Mouse (Mus musculus) G1E (cell line): ENCODE data around the gene Slc22a18. TPM values are rescaled to one million over a fixed set of nuclear protein-coding genes. Genes with fewer than 3 reads are reported as not detected.

Experiments
- ATAC-seq: 2 replicates; pipeline ENCODE4 v1.8.0; 2016; ENCODE audit warnings: mild to moderate bottlenecking; ENCODE audit not compliant: insufficient number of reproducible peaks, poor library complexity, low FRiP score, severe bottlenecking; ENCODE audit errors: extremely low read depth
- DNase-seq: peaks from one replicate; pipeline ENCODE4 v3.0.0; 2012; ENCODE audit warnings: low spot score
- H3K27me3 ChIP-seq: 2 replicates; pipeline ENCODE4 v1.6.1; 2012; ENCODE audit warnings: mild to moderate bottlenecking, low read length, inconsistent platforms; ENCODE audit not compliant: insufficient read depth
- H3K36me3 ChIP-seq: replicated peaks from 2 replicates; pipeline ENCODE3; 2012; ENCODE audit warnings: mild to moderate bottlenecking, inconsistent platforms
- H3K4me1 ChIP-seq: 2 replicates; pipeline ENCODE4 v1.6.1; 2012; ENCODE audit warnings: low read depth, low read length, inconsistent platforms, mixed read lengths; ENCODE audit not compliant: insufficient read depth
- H3K4me3 ChIP-seq: 2 replicates; pipeline ENCODE4 v1.5.1; 2012; ENCODE audit warnings: low read depth, mild to moderate bottlenecking, inconsistent platforms, low read length, moderate library complexity, mixed read lengths
- H3K9me3 ChIP-seq: replicated peaks from 2 replicates; pipeline ENCODE4 v1.6.1; 2012; ENCODE audit warnings: inconsistent platforms
- CTCF ChIP-seq: IDR thresholded peaks from 2 replicates; pipeline ENCODE4 v1.5.1; 2012; ENCODE audit warnings: low read depth, low read length, inconsistent platforms, mixed read lengths
- GATA1 ChIP-seq: IDR thresholded peaks from 2 replicates; pipeline ENCODE4 v1.6.1; 2012; ENCODE audit warnings: borderline replicate concordance, low read length, inconsistent platforms, mixed read lengths
- GATA2 ChIP-seq: IDR thresholded peaks from 2 replicates; pipeline ENCODE4 v1.6.1; 2012; ENCODE audit warnings: low read depth, low read length, inconsistent platforms, borderline replicate concordance
- POLR2AphosphoS5 ChIP-seq: IDR thresholded peaks from 2 replicates; pipeline ENCODE4 v1.6.1; 2012; ENCODE audit warnings: low read depth, low read length, inconsistent platforms; ENCODE audit not compliant: insufficient replicate concordance
- TAL1 ChIP-seq: conservative IDR thresholded peaks from 2 replicates; pipeline ENCODE4 v1.6.1; 2012; ENCODE audit warnings: low read depth, low read length, inconsistent platforms, mixed read lengths
- polyA plus RNA-seq: library from polyadenylated mRNA; stranded (reverse); fragments of >175 nt; gene quantifications from 2 replicates; pipeline ENCODE4 v1.2.3, GENCODE M21; 2012
- total RNA-seq, 2 experiments: library from RNA; stranded (forward) in 1 of 2; stranded (reverse) in 1 of 2; fragments of 200-1000 nt in 1 of 2; fragments of >200 nt in 1 of 2; fragmentation: Nextera tagmentation in 1 of 2; gene quantifications; 2 replicates each; pipeline ENCODE4 v1.2.3; 2014 to 2017

The Slc22a18 gene
- total and polyA plus RNA-seq, 3 experiments: 2.9 to 3.9 (median 3.4) TPM

DNA sequence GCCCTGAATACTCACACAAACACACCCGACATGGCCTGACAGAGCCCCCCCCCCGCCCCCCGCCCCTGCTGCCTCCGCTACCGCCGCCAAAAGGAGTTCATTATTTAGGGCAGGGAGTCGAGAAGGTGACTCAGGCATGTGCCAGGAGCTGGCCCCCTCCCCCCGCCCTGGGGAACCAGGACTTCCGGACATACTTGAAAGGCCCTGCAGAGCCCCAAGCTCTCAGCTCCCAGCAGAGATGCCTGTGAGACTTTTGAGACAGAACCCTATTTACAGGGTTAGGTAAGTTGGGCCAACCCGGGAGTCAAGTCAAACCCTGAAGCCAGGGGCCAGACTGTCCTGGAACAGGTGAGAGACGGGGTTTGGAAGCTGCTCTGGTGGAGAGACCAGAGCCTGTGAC, 11.6 kb upstream of the Slc22a18 start:
- ATAC-seq (no peak), DNase-seq (no peak)
- Histone ChIP-seq H3K4me1 (no peaks in the 10 kb centered on the region), H3K36me3 (no peaks in the 10 kb centered on the region), H3K4me3 (no peak overlapping the region), H3K9me3 (peaks cover 53% of the 10 kb centered on the region), H3K27me3 (peaks cover 13% of the 10 kb centered on the region; the same call in 1 of the 2 replicates)
- TF ChIP-seq GATA2 (no peak), POLR2AphosphoS5 (no peak), TAL1 (no peak), CTCF (no peak), GATA1 (no peak)

DNA sequence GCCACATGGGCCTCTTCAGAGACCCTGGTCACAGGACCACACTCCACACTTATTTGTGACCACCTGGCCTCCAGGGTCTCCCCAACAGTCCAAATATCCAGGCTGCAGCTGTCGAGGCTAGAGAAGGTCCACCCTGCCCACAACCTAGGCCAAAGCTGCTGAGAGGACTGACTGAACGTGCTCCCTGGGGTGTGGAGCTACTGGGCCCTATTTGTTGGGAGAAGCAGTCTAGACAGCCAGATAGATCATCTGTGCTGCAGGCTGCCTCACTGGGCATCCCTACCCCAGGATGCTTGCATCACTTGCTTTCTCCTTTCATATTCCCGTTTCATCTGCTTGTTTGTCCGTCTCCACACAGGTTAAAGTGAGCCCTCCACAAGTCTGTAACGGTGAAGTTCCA, 11.0 kb upstream of the Slc22a18 start:
- Histone ChIP-seq H3K36me3 (no peaks in the 10 kb centered on the region), H3K9me3 (peaks cover 53% of the 10 kb centered on the region), H3K4me3 (no peak overlapping the region), H3K27me3 (peaks cover 14% of the 10 kb centered on the region; the same call in 1 of the 2 replicates), H3K4me1 (no peaks in the 10 kb centered on the region)
- DNase-seq: no peak
- ATAC-seq: no peak
- TF ChIP-seq CTCF (no peak), GATA2 (no peak), GATA1 (no peak), TAL1 (no peak), POLR2AphosphoS5 (no peak)

DNA sequence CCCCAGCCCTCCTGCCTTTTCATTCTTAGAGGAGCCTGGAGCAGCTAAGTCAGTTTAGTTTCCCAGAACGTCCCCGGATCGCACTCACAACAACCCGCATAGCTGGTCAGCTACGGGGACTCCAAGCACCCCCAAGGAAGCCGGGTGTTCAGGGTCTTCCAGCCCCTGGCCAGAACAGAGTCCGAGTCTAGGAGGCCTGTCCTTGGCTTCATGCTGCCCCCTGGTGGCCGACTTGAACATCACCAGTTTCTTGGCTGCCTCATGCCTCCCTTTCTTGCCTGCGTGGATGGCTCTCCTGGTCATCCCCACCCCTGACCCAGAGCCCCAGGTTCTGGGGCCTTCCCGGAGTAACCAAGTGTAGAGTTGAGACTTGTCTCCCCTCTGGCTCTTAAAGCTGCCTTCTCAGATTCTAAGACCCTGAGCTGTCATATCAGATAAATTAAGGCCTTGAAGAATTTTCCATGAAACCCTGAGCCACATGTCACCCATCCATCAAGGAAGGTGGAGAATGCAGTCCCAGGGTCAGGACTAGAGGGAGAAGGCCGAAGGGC, 9.6 kb upstream of the Slc22a18 start:
- Histone ChIP-seq H3K4me1 (peaks cover 6% of the 10 kb centered on the region; the same call in 1 of the 2 replicates), H3K4me3 (no peak overlapping the region), H3K9me3 (peaks cover 50% of the 10 kb centered on the region), H3K27me3 (peaks cover 23% of the 10 kb centered on the region; the same call in 1 of the 2 replicates), H3K36me3 (no peaks in the 10 kb centered on the region)
- no peak for TF ChIP-seq GATA1
- no peak for TF ChIP-seq GATA2
- no peak for TF ChIP-seq TAL1
- TF ChIP-seq POLR2AphosphoS5: no peak
- no peak; the same call in 1 of the 2 replicates for TF ChIP-seq CTCF
- no peak for ATAC-seq
- DNase-seq: peak; percentile 35

DNA sequence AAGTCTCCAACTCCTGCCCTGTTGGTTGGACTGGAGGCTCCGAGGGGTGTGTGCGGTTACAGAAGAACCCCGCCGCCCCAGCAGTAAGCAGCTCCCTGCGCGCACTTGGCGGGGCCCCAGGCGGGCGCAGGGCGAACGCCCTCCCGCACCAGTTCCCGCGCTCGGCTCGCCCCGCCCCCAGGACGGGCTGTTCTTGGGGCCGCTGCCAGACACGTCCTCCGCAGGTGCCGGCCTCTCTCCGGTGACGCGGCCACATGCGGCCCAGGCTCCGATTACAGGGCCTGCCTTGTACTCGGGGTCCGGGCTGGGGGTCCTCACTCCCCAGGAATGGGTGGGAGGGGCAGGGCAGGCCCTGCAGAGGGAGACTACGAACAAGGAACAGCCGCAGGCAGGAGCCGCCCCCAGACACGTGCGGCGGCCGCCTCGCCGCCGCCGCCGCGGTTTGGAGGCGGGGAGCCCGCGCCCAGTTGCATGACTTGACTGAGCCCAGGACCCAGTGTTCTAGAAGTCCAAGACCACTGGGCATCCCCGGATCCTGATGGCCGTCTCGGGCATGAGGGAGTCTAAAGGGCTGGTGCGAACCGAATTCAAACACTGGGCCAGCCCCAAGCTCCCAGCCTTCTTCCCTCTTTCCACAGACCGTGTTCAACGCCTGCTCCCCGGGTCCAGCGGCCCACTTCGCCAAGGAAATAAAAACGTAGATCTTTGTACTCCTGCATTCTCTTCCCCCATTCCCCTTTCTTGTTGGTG, 8.6 kb upstream of the Slc22a18 start:
- peaks cover 39% of the 10 kb centered on the region for H3K9me3 ChIP-seq
- H3K4me3 ChIP-seq: no peak overlapping the region
- DNase-seq: no peak
- TF ChIP-seq GATA2 (no peak), CTCF (no peak), TAL1 (no peak), POLR2AphosphoS5 (no peak)
- H3K4me1 ChIP-seq: peaks cover 6% of the 10 kb centered on the region; the same call in 1 of the 2 replicates
- no peaks in the 10 kb centered on the region for H3K36me3 ChIP-seq
- no peak for ATAC-seq
- H3K27me3 ChIP-seq: peaks cover 31% of the 10 kb centered on the region; the same call in 1 of the 2 replicates

DNA sequence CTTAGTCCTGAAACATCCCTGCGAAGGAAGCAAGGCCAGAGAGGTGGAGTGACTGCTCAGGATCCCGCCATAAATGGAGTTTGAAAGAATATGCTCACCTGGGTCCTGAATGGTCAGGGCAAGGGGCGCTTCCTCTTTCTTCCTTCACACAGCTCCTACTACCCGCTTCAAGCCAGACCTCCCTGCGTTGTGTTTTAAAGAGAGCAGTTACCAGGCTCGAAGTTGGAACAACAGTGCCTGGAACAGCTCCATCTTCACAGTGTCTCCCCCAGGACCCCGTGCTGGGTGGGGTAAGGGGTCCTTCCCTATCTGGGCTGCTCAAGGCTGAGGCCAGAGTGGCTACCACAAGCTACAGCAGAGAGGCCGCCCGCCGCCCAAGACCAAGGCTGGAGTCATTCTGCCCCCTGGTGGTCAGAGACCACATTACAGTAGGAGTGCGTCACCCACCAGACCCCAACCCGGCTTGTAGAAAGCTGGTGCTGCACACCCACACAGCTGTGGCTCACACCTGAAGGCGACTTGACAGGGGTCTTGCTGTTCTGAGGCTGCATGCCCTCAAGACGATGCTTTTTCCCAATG, 7.3 kb upstream of the Slc22a18 start:
- H3K4me3 ChIP-seq: no peak overlapping the region
- ATAC-seq (no peak; the same call in 1 of the 2 replicates), DNase-seq (peak; percentile 34)
- TF ChIP-seq TAL1 (no peak), GATA1 (no peak), CTCF (peak; percentile 65)
- H3K9me3 ChIP-seq: peaks cover 27% of the 10 kb centered on the region
- peaks cover 38% of the 10 kb centered on the region; the same call in 1 of the 2 replicates for H3K27me3 ChIP-seq
- no peaks in the 10 kb centered on the region for H3K36me3 ChIP-seq
- H3K4me1 ChIP-seq: peaks cover 6% of the 10 kb centered on the region; the same call in 1 of the 2 replicates

DNA sequence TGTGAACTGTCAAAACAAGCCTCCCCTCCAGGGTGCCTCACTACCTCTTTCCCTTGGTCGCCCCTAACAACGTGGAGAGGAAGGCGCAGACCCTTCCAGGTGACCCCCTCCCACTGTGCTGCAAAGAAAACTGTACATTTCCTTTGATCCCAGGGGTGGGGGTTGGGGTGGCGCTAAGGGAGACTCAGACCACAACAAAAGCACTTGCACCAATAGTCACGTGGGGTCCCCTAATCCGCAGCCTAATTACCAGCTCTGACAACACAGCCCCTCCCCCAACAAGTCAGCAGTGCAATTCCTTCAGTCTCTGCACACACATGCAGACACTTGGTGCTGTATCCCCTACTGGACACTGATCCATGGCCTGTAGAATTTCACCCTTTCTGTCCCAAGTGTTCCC, 5.8 kb upstream of the Slc22a18 start:
- H3K36me3 ChIP-seq: no peaks in the 10 kb centered on the region
- H3K27me3 ChIP-seq: peaks cover 45% of the 10 kb centered on the region
- no peak for TF ChIP-seq POLR2AphosphoS5
- no peak for TF ChIP-seq CTCF
- no peak for TF ChIP-seq GATA1
- TF ChIP-seq TAL1: no peak
- no peak for TF ChIP-seq GATA2
- DNase-seq (no peak), ATAC-seq (no peak)
- H3K4me3 ChIP-seq: no peak overlapping the region
- H3K4me1 ChIP-seq: peaks cover 6% of the 10 kb centered on the region; the same call in 1 of the 2 replicates
- H3K9me3 ChIP-seq: peaks cover 18% of the 10 kb centered on the region
